Mouse (Mus musculus) embryonic facial prominence, embryonic 11.5 days (tissue): ENCODE measurements around the gene Ccl21a. TPM values are rescaled to one million over a fixed set of nuclear protein-coding genes. Genes with fewer than 3 reads are reported as not detected.
"Not testable (repeated sequence)": the region's sequence is repeated elsewhere in the genome, so short reads cannot be mapped to it uniquely, and the experiment has no call there.

Experiments used
- ATAC-seq: fragments of 200-750 bp; cut with Nextera tagmentation; replicated peaks from 2 replicates; pipeline ENCODE4 v1.8.0; 2017; ENCODE audit warnings: low read depth; ENCODE audit not compliant: insufficient number of reproducible peaks, low FRiP score, low TSS enrichment
- DNase-seq: peaks from one replicate; pipeline ENCODE4 v3.0.0-alpha.2; 2015; ENCODE audit warnings: low spot score
- H3K27ac ChIP-seq: fragments of 300-500 bp; sonication (generic); replicated peaks from 2 replicates; pipeline ENCODE4 v1.5.1; 2014; ENCODE audit warnings: mild to moderate bottlenecking, low read depth, low read length, control low read depth
- H3K27me3 ChIP-seq: fragments of 300-500 bp; sonication (generic); 2 replicates; pipeline ENCODE4 v1.6.1; 2014; ENCODE audit warnings: mild to moderate bottlenecking, low read length, moderate library complexity, mixed read lengths; ENCODE audit not compliant: control insufficient read depth, insufficient read depth
- H3K36me3 ChIP-seq: fragments of 300-500 bp; sonication (generic); replicated peaks from 2 replicates; pipeline ENCODE4 v1.6.1; 2014; ENCODE audit warnings: low read depth, mild to moderate bottlenecking, low read length, moderate library complexity, mixed read lengths; ENCODE audit not compliant: control insufficient read depth, insufficient read depth
- H3K4me1 ChIP-seq: fragments of 300-500 bp; sonication (generic); 2 replicates; pipeline ENCODE4 v1.6.1; 2014; ENCODE audit warnings: low read length, mixed read lengths; ENCODE audit not compliant: control insufficient read depth, insufficient read depth
- H3K4me2 ChIP-seq: fragments of 300-500 bp; sonication (generic); 2 replicates; pipeline ENCODE4 v1.6.1; 2014; ENCODE audit warnings: low read depth, mild to moderate bottlenecking, control low read depth, low read length, moderate library complexity
- H3K4me3 ChIP-seq: fragments of 300-500 bp; sonication (generic); 2 replicates; pipeline ENCODE4 v1.5.1; 2014; ENCODE audit warnings: low read depth, low read length, control low read depth
- H3K9ac ChIP-seq: fragments of 300-500 bp; sonication (generic); replicated peaks from 2 replicates; pipeline ENCODE4 v1.6.1; 2014; ENCODE audit warnings: mild to moderate bottlenecking, control low read depth, low read length
- H3K9me3 ChIP-seq: fragments of 300-500 bp; sonication (generic); replicated peaks from 2 replicates; pipeline ENCODE4 v1.6.1; 2016; ENCODE audit warnings: mild to moderate bottlenecking, low read length, inconsistent platforms, mixed read lengths; ENCODE audit not compliant: control insufficient read depth
- WGBS: fragments of 180-500 bp; shearing (Covaris S2); extraction: QIAGEN DNeasy Blood & Tissue Kit; methylation state at CpG from one replicate; pipeline ENCODE4 v1.1.7; 2014; 5-methylcytosine and 5-hydroxymethylcytosine counted together
- polyA plus RNA-seq: library from polyadenylated mRNA; unstranded; fragments of >200 nt; fragmentation: Nextera tagmentation; extraction: Ambion mirVana; gene quantifications from 2 replicates; pipeline ENCODE4 v1.2.1, GENCODE M21; 2014

The Ccl21a gene
- 3.6 and 9.3 TPM in 2 replicates for polyA plus RNA-seq

DNA sequence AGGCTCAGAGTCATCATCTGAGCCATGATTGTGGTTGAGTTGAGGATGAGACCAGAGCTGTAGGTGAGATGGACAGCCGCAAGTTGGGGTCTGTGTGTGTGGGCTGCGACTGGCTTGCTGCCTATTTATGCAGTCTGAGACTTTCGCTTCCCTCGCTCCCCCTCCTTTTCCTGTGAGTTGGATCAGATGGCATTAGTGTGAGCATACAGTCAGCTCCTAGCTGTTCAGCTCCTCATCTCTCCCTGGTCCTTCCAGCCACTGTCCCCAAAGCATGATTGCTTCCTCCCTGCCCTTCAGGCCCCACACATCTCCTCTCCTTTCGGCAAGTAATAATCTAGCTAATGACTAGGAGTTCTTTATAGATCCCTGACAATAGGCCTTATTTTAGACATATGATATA lies at the start of gene Ccl21a:
TSS of gene Ccl21a (minus strand) at position 101 of the 400 bp plus-strand sequence.
- not testable (repeated sequence) for H3K27me3 ChIP-seq, H3K4me3 ChIP-seq, H3K9ac ChIP-seq, DNase-seq, ATAC-seq, H3K4me1 ChIP-seq, H3K9me3 ChIP-seq, H3K27ac ChIP-seq, H3K4me2 ChIP-seq, H3K36me3 ChIP-seq
- WGBS: no CpG with 5 or more reads among the region's 5 CpGs

DNA sequence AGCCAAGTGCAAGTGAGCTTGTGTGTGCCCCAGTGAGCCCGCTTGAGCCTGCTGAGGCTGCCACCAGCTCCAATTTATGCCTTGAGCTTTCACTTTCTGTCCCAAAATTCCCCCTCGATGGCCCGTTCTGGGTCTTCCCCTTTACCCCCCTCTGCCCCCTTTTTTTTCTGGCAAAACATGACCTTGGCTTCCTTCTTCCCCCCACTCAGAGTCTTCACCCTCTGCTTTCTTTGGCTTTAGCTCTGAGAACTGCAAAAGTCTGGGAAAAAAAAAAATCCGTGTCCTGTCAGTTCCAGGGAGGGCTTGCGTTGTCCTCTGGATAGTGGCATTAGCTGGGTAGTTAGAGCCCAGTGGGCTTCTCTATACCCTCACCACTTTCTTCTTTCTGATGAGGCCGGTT lies 17.3 kb downstream of the Ccl21a start, which contains the start of gene Ccl19:
TSS of gene Ccl19 (minus strand) at position 101 of the 400 bp plus-strand sequence.
- not testable (repeated sequence) for ATAC-seq, H3K36me3 ChIP-seq, H3K4me1 ChIP-seq, H3K4me3 ChIP-seq, H3K27me3 ChIP-seq, DNase-seq, H3K9me3 ChIP-seq, H3K4me2 ChIP-seq, H3K9ac ChIP-seq, H3K27ac ChIP-seq
- WGBS: no CpG with 5 or more reads among the region's 6 CpGs

DNA sequence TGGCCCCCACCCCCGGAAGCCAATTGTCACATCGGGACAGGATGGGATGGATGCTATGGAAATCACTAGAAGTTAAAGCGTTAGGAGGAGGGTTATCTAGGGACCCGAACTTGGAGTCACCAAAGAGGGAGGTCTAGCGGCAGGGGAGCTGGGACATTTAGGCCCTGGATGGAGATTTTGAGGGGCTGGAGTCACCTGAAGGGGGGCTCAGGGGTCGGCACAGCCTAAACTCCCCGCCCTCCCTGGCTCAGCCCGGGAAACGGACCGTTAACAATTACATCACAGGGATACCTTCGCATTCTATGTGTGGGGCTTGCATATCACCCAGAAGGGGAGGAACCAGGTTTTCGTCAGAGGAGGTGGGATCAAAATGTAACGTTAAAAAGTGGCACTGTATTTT lies 38.5 kb downstream of the Ccl21a start, which contains the start of gene 4930578G10Rik:
TSS of gene 4930578G10Rik (plus strand) at position 301 of the 400 bp plus-strand sequence.
- not testable (repeated sequence) for H3K27ac ChIP-seq, ATAC-seq, H3K9ac ChIP-seq, DNase-seq, H3K36me3 ChIP-seq, H3K4me3 ChIP-seq, H3K9me3 ChIP-seq, H3K27me3 ChIP-seq, H3K4me1 ChIP-seq, H3K4me2 ChIP-seq
- WGBS: no CpG with 5 or more reads among the region's 13 CpGs

Other genes with a start within 250 kb of the Ccl21a start
- 0.14 and 0.21 TPM in 2 replicates for gene Fam205a2, start 245.8 kb downstream of the Ccl21a start, polyA plus RNA-seq
- gene Gm10591, start 161.8 kb downstream of the Ccl21a start, polyA plus RNA-seq: 1.7 TPM in 1 of 2 replicates, not detected in the other
- gene Gm2564, start 144.3 kb downstream of the Ccl21a start, polyA plus RNA-seq: not detected in 2 replicates
- not detected in 2 replicates for gene Ccl27b, start 118.7 kb downstream of the Ccl21a start, polyA plus RNA-seq
- not detected in 2 replicates for gene Il11ra2, start 112.1 kb downstream of the Ccl21a start, polyA plus RNA-seq
- not detected in 2 replicates for gene 4930578G10Rik, start 38.4 kb downstream of the Ccl21a start, polyA plus RNA-seq
- gene Ccl19, start 17.4 kb downstream of the Ccl21a start, polyA plus RNA-seq: not detected in 2 replicates
- not detected in 2 replicates for gene Fam205a1, start 79.9 kb upstream of the Ccl21a start, polyA plus RNA-seq
- gene Gm12394, start 82.8 kb upstream of the Ccl21a start, polyA plus RNA-seq: 0.20 and 0.25 TPM in 2 replicates
- gene Fam205c, start 100.2 kb upstream of the Ccl21a start, polyA plus RNA-seq: not detected in 2 replicates
- 0.43 and 0.80 TPM in 2 replicates for gene Phf24, start 142.7 kb upstream of the Ccl21a start, polyA plus RNA-seq
- 8.6 and 9.7 TPM in 2 replicates for gene Dnajb5, start 175.8 kb upstream of the Ccl21a start, polyA plus RNA-seq
- 0.70 and 0.76 TPM in 2 replicates for gene 1700022I11Rik, start 195.6 kb upstream of the Ccl21a start, polyA plus RNA-seq
- gene Vcp, start 226.5 kb upstream of the Ccl21a start, polyA plus RNA-seq: 686 and 688 TPM in 2 replicates
- 19.7 and 22.7 TPM in 2 replicates for gene Fancg, start 236.5 kb upstream of the Ccl21a start, polyA plus RNA-seq